Mouse (Mus musculus) hindbrain, embryonic 14.5 days (tissue): ENCODE data around the gene Wfdc6b. TPM values are rescaled to one million over a fixed set of nuclear protein-coding genes. Genes with fewer than 3 reads are reported as not detected.
A peak's percentile ranks its signal among the peaks of the same experiment; 100 is the strongest.

Experiments
- ATAC-seq: fragments of 200-750 bp; cut with Nextera tagmentation; 2 replicates; pipeline ENCODE4 v1.8.0; 2017; ENCODE audit warnings: moderate number of reproducible peaks, mild to moderate bottlenecking, moderate TSS enrichment, moderate library complexity; ENCODE audit not compliant: low FRiP score
- DNase-seq: peaks from one replicate; pipeline ENCODE4 v3.0.0-alpha.2; 2015; ENCODE audit warnings: low spot score
- H3K27ac ChIP-seq: fragments of 300-500 bp; sonication (generic); 2 replicates; pipeline ENCODE4 v1.5.1; 2014; ENCODE audit warnings: mild to moderate bottlenecking, moderate library complexity
- H3K27me3 ChIP-seq: fragments of 300-500 bp; sonication (generic); 2 replicates; pipeline ENCODE4 v1.6.1; 2014; ENCODE audit warnings: mild to moderate bottlenecking, low read length, mixed read lengths; ENCODE audit not compliant: control insufficient read depth, insufficient read depth
- H3K36me3 ChIP-seq: fragments of 300-500 bp; sonication (generic); replicated peaks from 2 replicates; pipeline ENCODE4 v1.6.1; 2014; ENCODE audit not compliant: control insufficient read depth, insufficient read depth
- H3K4me1 ChIP-seq: fragments of 300-500 bp; sonication (generic); replicated peaks from 2 replicates; pipeline ENCODE4 v1.6.1; 2014; ENCODE audit warnings: antibody characterized with exemption, low read length, mixed read lengths; ENCODE audit not compliant: control insufficient read depth, insufficient read depth
- H3K4me2 ChIP-seq: fragments of 300-500 bp; sonication (generic); replicated peaks from 2 replicates; pipeline ENCODE4 v1.6.1; 2014; ENCODE audit warnings: mild to moderate bottlenecking, moderate library complexity
- H3K4me3 ChIP-seq: fragments of 300-500 bp; sonication (generic); replicated peaks from 2 replicates; pipeline ENCODE4 v1.5.1; 2014; ENCODE audit warnings: mild to moderate bottlenecking, low read length
- H3K9ac ChIP-seq: fragments of 300-500 bp; sonication (generic); 2 replicates; pipeline ENCODE4 v1.6.1; 2014
- H3K9me3 ChIP-seq: fragments of 300-500 bp; sonication (generic); 2 replicates; pipeline ENCODE4 v1.6.1; 2016; ENCODE audit warnings: low read length; ENCODE audit not compliant: control insufficient read depth
- WGBS: fragments of 180-500 bp; shearing (Covaris S2); extraction: QIAGEN DNeasy Blood & Tissue Kit; methylation state at CpG from one replicate; pipeline ENCODE4 v1.1.7; 2014; 5-methylcytosine and 5-hydroxymethylcytosine counted together
- polyA plus RNA-seq: library from polyadenylated mRNA; unstranded; fragments of >200 nt; fragmentation: Nextera tagmentation; extraction: Ambion mirVana; gene quantifications from 2 replicates; pipeline ENCODE4 v1.2.1, GENCODE M21; 2014

Gene Wfdc6b
- polyA plus RNA-seq, 1 experiment from 2014 or later, result not detected

DNA sequence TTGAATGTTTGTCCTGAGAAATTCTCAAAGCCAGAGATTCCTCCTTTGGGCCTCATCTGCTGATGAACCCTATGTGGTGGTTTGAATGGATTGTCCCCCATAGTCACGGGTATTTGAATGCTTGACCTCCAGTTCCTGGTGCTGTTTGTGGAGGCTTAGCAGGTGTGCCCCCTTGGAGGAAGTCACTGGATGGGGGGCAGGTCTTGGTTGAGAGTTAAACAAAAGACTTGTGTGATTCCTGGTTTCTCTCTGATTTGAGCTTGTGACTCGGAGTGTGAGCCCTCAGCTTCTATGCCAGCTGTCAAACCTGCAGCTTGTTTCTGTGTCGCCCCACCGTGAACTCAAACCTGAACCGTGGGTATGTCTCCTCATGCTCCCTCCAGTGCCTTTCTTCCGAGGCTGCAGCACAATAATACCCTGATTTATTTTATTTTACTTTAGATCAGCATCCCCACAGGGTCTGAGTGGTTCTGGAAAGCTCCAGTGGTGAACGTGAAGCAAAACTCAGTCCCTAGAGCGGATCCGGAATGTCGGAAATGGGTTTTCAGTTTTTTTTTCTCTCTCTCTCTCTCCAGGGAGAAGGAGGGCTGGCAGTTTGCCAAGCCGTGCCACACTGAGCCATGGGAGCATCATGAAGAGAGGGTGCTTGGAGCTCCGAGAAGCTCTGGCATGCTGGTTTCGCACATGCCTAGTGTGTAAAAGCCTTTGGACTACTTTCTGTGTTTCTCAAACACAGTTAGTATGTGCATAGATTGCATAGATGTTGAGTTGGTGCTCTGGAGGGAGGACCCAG lies 28.8 kb downstream of the Wfdc6b start:
- H3K4me3 ChIP-seq, result no peak overlapping the region
- H3K9ac ChIP-seq, result no peak overlapping the region
- H3K9me3 ChIP-seq, result no peaks in the 10 kb centered on the region
- H3K36me3 ChIP-seq, result no peaks in the 10 kb centered on the region
- no peak overlapping the region for H3K27ac ChIP-seq
- H3K4me1 ChIP-seq, result no peaks in the 10 kb centered on the region
- H3K4me2 ChIP-seq, result no peak overlapping the region
- no peak for DNase-seq
- no peaks in the 10 kb centered on the region for H3K27me3 ChIP-seq
- no peak for ATAC-seq
- WGBS, result 72% methylated on average over 13 of the region's 13 CpGs

DNA sequence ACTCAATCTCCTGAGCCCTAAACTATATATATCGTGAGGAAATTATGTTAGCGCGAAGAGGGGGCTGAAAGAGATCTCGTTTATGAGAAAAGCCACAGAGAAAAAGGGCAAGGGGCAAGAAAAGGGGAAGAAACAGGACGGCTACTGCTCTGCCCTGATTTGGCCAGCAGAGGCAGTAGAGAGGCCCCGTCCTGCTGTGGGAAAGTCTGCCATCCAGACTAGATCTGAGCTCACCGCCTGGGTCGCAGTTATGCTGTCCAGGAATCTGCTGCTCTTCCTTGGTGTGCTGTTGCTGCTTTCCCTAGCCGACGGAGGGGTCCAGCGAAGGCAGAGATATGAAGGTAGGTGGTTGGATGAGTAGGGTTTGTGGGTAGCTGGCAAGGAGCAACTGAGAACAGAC lies 42.5 kb downstream of the Wfdc6b start, which contains the start of gene Wfdc10:
TSS of gene Wfdc10 (plus strand) at position 189 of the 400 bp plus-strand sequence.
- 23% methylated on average over 11 of the region's 11 CpGs for WGBS
- Histone ChIP-seq H3K27ac (no peak within 1 kb of the TSS), H3K4me2 (no peak within 1 kb of the TSS), H3K9ac (no peak within 1 kb of the TSS), H3K4me1 (no peaks in the 10 kb centered on the region), H3K9me3 (no peaks in the 10 kb centered on the region), H3K4me3 (no peak within 1 kb of the TSS), H3K36me3 (no peaks in the 10 kb centered on the region), H3K27me3 (no peaks in the 10 kb centered on the region)
- ATAC-seq, result no peak
- peak; percentile 61 for DNase-seq

DNA sequence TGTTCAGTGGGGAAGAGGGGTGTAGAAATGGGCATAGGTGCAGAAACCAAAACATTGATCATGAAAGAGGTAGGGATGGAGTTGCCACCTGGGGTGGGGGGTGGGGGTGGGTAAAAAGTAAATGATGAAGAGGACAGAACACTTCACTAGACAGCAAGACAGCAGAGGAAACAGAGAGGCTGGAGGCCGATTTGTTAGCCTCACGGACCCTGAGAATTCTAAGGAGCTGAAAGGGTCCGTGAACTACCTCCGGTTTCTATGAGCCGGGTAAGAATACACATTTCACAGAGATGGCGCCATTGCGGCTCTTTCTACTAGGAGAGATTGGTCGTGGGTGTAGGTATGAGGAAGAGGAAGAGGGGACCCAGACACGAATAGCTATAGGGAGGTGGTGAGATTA lies 43.2 kb downstream of the Wfdc6b start, which contains the start of gene Wfdc9:
TSS of gene Wfdc9 (minus strand) at position 101 of the 400 bp plus-strand sequence.
- no peaks in the 10 kb centered on the region for H3K4me1 ChIP-seq
- DNase-seq (no peak), ATAC-seq (no peak)
- H3K27me3 ChIP-seq, result no peaks in the 10 kb centered on the region
- no peak within 1 kb of the TSS for H3K27ac ChIP-seq
- H3K4me2 ChIP-seq, result no peak within 1 kb of the TSS
- H3K9me3 ChIP-seq, result no peaks in the 10 kb centered on the region
- H3K4me3 ChIP-seq, result no peak within 1 kb of the TSS
- no peaks in the 10 kb centered on the region for H3K36me3 ChIP-seq
- WGBS, result 87% methylated on average over 9 of the region's 9 CpGs
- no peak within 1 kb of the TSS for H3K9ac ChIP-seq

DNA sequence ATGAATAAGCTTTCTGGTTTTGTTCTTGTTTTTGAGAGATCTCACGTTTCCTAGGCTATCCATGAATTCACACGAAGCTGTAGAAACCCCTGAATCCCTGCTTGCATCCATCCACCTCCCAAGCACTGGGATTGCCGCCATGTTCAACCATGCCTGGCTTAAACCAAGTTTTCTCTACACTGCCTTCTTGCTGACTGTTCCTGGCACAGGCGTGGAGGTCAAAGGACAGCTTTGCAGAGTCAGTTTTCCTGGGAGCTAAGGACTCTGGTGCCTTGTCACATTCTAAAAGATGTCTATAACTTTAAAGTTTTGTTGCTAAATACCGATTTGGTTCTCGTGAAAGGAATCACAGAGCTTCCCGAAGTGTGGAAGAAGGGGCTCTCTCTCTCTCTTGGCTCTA lies 51.5 kb downstream of the Wfdc6b start:
- 85% methylated on average over 7 of the region's 7 CpGs for WGBS
- H3K27me3 ChIP-seq, result no peaks in the 10 kb centered on the region
- ATAC-seq, result no peak
- no peaks in the 10 kb centered on the region for H3K9me3 ChIP-seq
- H3K4me2 ChIP-seq, result no peak overlapping the region
- no peaks in the 10 kb centered on the region for H3K36me3 ChIP-seq
- H3K27ac ChIP-seq, result no peak overlapping the region
- H3K9ac ChIP-seq, result no peak overlapping the region
- H3K4me1 ChIP-seq, result no peaks in the 10 kb centered on the region
- H3K4me3 ChIP-seq, result no peak overlapping the region
- DNase-seq, result no peak

Other genes starting within 250 kb of the Wfdc6b start
- gene Slpi, start 224.4 kb upstream of the Wfdc6b start, polyA plus RNA-seq, result 0.33 and 0.62 TPM in 2 replicates
- 0.04 and 0.15 TPM in 2 replicates for gene Rbpjl, start 210.4 kb upstream of the Wfdc6b start, polyA plus RNA-seq
- 0.44 and 0.75 TPM in 2 replicates for gene Matn4, start 208.4 kb upstream of the Wfdc6b start, polyA plus RNA-seq
- gene Sdc4, start 169.6 kb upstream of the Wfdc6b start, polyA plus RNA-seq, result 6.8 and 9.3 TPM in 2 replicates
- gene Sys1, start 156.6 kb upstream of the Wfdc6b start, polyA plus RNA-seq, result 87.1 and 92.6 TPM in 2 replicates
- 8.6 and 10.0 TPM in 2 replicates for gene Gm20458, start 152.6 kb upstream of the Wfdc6b start, polyA plus RNA-seq
- 0.28 TPM in 1 of 2 replicates, not detected in the other for gene Trp53tg5, start 139.8 kb upstream of the Wfdc6b start, polyA plus RNA-seq
- gene Dbndd2, start 127.4 kb upstream of the Wfdc6b start, polyA plus RNA-seq, result 13.8 and 14.4 TPM in 2 replicates
- gene Pigt, start 116.0 kb upstream of the Wfdc6b start, polyA plus RNA-seq, result 109 and 110 TPM in 2 replicates
- gene Wfdc2, start 51.1 kb upstream of the Wfdc6b start, polyA plus RNA-seq, result 2.4 and 4.0 TPM in 2 replicates
- not detected in 2 replicates for gene Spint3, start 40.1 kb upstream of the Wfdc6b start, polyA plus RNA-seq
- 0.25 TPM in 1 of 2 replicates, not detected in the other for gene Wfdc6a, start 28.1 kb upstream of the Wfdc6b start, polyA plus RNA-seq
- not detected in 2 replicates for gene Eppin, start 19.9 kb upstream of the Wfdc6b start, polyA plus RNA-seq
- gene Wfdc8, start 104 bp downstream of the Wfdc6b start, polyA plus RNA-seq, result not detected in 2 replicates
- not detected in 2 replicates for gene Wfdc16, start 25.3 kb downstream of the Wfdc6b start, polyA plus RNA-seq
- gene Wfdc10, start 42.5 kb downstream of the Wfdc6b start, polyA plus RNA-seq, result not detected in 2 replicates
- gene Wfdc9, start 43.1 kb downstream of the Wfdc6b start, polyA plus RNA-seq, result not detected in 2 replicates
- not detected in 2 replicates for gene Wfdc11, start 60.6 kb downstream of the Wfdc6b start, polyA plus RNA-seq
- gene Wfdc13, start 71.6 kb downstream of the Wfdc6b start, polyA plus RNA-seq, result 0.26 TPM in 1 of 2 replicates, not detected in the other
- gene Spint4, start 85.0 kb downstream of the Wfdc6b start, polyA plus RNA-seq, result not detected in 2 replicates
- gene Spint5, start 101.8 kb downstream of the Wfdc6b start, polyA plus RNA-seq, result not detected in 2 replicates
- gene Wfdc3, start 132.4 kb downstream of the Wfdc6b start, polyA plus RNA-seq, result 0.78 and 1.4 TPM in 2 replicates
- gene Dnttip1, start 132.5 kb downstream of the Wfdc6b start, polyA plus RNA-seq, result 46.6 and 50.3 TPM in 2 replicates
- gene Ube2c, start 156.4 kb downstream of the Wfdc6b start, polyA plus RNA-seq, result 59.4 and 67.9 TPM in 2 replicates
- gene Tnnc2, start 166.4 kb downstream of the Wfdc6b start, polyA plus RNA-seq, result 0.39 TPM in 1 of 2 replicates, not detected in the other
- gene Snx21, start 172.3 kb downstream of the Wfdc6b start, polyA plus RNA-seq, result 33.3 and 40.8 TPM in 2 replicates
- gene Acot8, start 191.4 kb downstream of the Wfdc6b start, polyA plus RNA-seq, result 18.3 and 20.8 TPM in 2 replicates
- 16.4 and 17.0 TPM in 2 replicates for gene Zswim3, start 191.6 kb downstream of the Wfdc6b start, polyA plus RNA-seq
- gene Zswim1, start 209.2 kb downstream of the Wfdc6b start, polyA plus RNA-seq, result 25.7 and 26.7 TPM in 2 replicates
- not detected in 2 replicates for gene Spata25, start 215.0 kb downstream of the Wfdc6b start, polyA plus RNA-seq
- gene Ctsa, start 219.4 kb downstream of the Wfdc6b start, polyA plus RNA-seq, result 85.9 and 89.6 TPM in 2 replicates
- 5.8 and 7.9 TPM in 2 replicates for gene Neurl2, start 219.9 kb downstream of the Wfdc6b start, polyA plus RNA-seq
- 148 and 167 TPM in 2 replicates for gene Pltp, start 244.2 kb downstream of the Wfdc6b start, polyA plus RNA-seq